Comparison of ENCODE assay signal across 1 mouse cellular context in the genomic region with DNA sequence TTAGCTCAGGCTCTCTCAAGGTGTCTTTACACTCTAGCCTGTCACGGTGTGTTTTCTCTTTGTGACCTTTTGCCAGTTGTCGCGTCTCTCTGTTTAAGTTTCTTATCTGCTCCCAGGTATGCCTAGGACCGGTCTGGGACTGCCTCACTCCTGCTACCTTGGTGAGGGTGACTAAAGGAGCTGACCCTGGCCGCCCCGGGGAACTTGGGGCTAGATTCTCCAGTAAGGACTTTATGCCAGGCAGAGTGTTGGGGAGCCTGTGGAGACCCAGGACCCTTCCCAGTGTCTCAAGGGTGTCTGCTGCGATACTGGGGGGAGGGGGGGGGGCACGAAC.
TF ChIP-seq lines count a peak whose summit lies in the region.

No protein-coding gene starts in this region.

TF ChIP-seq in MEL, 35 proteins besides CTCF, POLR2A, EP300 and RAD21 (continued from another document):
- 0 out of 2 replicates have a peak, but pooled peaks have one; percentile 3 for TF ChIP-seq GATA1 (IDR thresholded peaks at IDR 0.05; ENCODE audit: low read depth, low read length)
